Mouse (Mus musculus) midbrain, embryonic 11.5 days (tissue): ENCODE measurements at regions not wholly inside any gene's neighbourhood (a gene's known extent, or its start where the extent isn't known, plus 50 kb on each side); places are given as distances from the start of the nearest gene placed in this dataset.

Experiments
- ATAC-seq: fragments of 200-750 bp; cut with Nextera tagmentation; 2 replicates; pipeline ENCODE4 v1.8.0; 2017; ENCODE audit warnings: moderate TSS enrichment, moderate library complexity; ENCODE audit not compliant: low FRiP score
- DNase-seq: peaks from one replicate; pipeline ENCODE4 v3.0.0; 2015; ENCODE audit warnings: low spot score; ENCODE audit errors: missing footprints
- H3K27ac ChIP-seq: fragments of 300-500 bp; sonication (generic); 2 replicates; pipeline ENCODE4 v1.5.1; 2014; ENCODE audit warnings: low read depth, low read length
- H3K27me3 ChIP-seq: fragments of 300-500 bp; sonication (generic); 2 replicates; pipeline ENCODE4 v1.6.1; 2014; ENCODE audit warnings: mild to moderate bottlenecking, low read length, moderate library complexity, mixed read lengths; ENCODE audit not compliant: control insufficient read depth, insufficient read depth
- H3K36me3 ChIP-seq: fragments of 300-500 bp; sonication (generic); 2 replicates; pipeline ENCODE4 v1.6.1; 2014; ENCODE audit warnings: mild to moderate bottlenecking, low read length, moderate library complexity, mixed read lengths; ENCODE audit not compliant: control insufficient read depth, insufficient read depth
- H3K4me1 ChIP-seq: fragments of 300-500 bp; sonication (generic); 2 replicates; pipeline ENCODE4 v1.6.1; 2014; ENCODE audit warnings: low read length; ENCODE audit not compliant: control insufficient read depth, insufficient read depth
- H3K4me2 ChIP-seq: fragments of 300-500 bp; sonication (generic); 2 replicates; pipeline ENCODE4 v1.6.1; 2014; ENCODE audit warnings: mild to moderate bottlenecking, moderate library complexity
- H3K4me3 ChIP-seq: fragments of 300-500 bp; sonication (generic); 2 replicates; pipeline ENCODE4 v1.5.1; 2014; ENCODE audit warnings: low read depth, low read length
- H3K9ac ChIP-seq: fragments of 300-500 bp; sonication (generic); 2 replicates; pipeline ENCODE4 v1.6.1; 2014; ENCODE audit warnings: low read length
- H3K9me3 ChIP-seq: fragments of 300-500 bp; sonication (generic); 2 replicates; pipeline ENCODE4 v1.6.1; 2016; ENCODE audit warnings: low read length; ENCODE audit not compliant: control insufficient read depth
- WGBS: fragments of 180-500 bp; shearing (Covaris S2); extraction: QIAGEN DNeasy Blood & Tissue Kit; methylation state at CpG from one replicate; pipeline ENCODE4 v1.1.7; 2014; 5-methylcytosine and 5-hydroxymethylcytosine counted together

GRCm38 (mm10) chr13:15283065-15283464 lies 180.0 kb upstream of the Gli3 start:
- ATAC-seq, result peak; percentile 4; the same call in 1 of the 2 replicates

GRCm38 (mm10) chr13:15298457-15298856 lies 164.6 kb upstream of the Gli3 start:
- Histone ChIP-seq H3K27me3 (no peaks in the 10 kb centered on the region), H3K9me3 (no peaks in the 10 kb centered on the region), H3K27ac (no peak overlapping the region), H3K4me3 (no peak overlapping the region), H3K4me1 (no peaks in the 10 kb centered on the region), H3K4me2 (no peak overlapping the region), H3K9ac (no peak overlapping the region), H3K36me3 (no peaks in the 10 kb centered on the region)
- ATAC-seq (no peak), DNase-seq (no peak)
- 94% methylated on average over 2 of the region's 2 CpGs for WGBS

More at GRCm38 (mm10) chr13:15283065-15283464, 180.0 kb upstream of the Gli3 start:
- Histone ChIP-seq H3K4me3 (no peak overlapping the region), H3K4me1 (no peaks in the 10 kb centered on the region), H3K9ac (no peak overlapping the region), H3K27me3 (no peaks in the 10 kb centered on the region), H3K36me3 (no peaks in the 10 kb centered on the region), H3K4me2 (no peak overlapping the region), H3K9me3 (no peaks in the 10 kb centered on the region; the same call in 1 of the 2 replicates), H3K27ac (no peak overlapping the region)
- 30% methylated on average over 2 of the region's 2 CpGs for WGBS
- no peak for DNase-seq

- H3K4me3 ChIP-seq, result no peak overlapping the region
- H3K27me3 ChIP-seq, result no peaks in the 10 kb centered on the region
- H3K4me2 ChIP-seq, result no peak overlapping the region
- ATAC-seq, result no peak
- no peak overlapping the region for H3K27ac ChIP-seq
- 69% methylated on average over 4 of the region's 4 CpGs for WGBS
- peaks cover 3% of the 10 kb centered on the region; the same call in 1 of the 2 replicates for H3K9me3 ChIP-seq
- no peak overlapping the region for H3K9ac ChIP-seq
- H3K4me1 ChIP-seq, result no peaks in the 10 kb centered on the region
- DNase-seq, result no peak
- no peaks in the 10 kb centered on the region for H3K36me3 ChIP-seq
These were observed 137.6 kb upstream of the Gli3 start for GRCm38 (mm10) chr13:15325413-15325812.

GRCm38 (mm10) chr13:15326146-15326545 lies 136.9 kb upstream of the Gli3 start:
- H3K4me2 ChIP-seq, result no peak overlapping the region
- no peaks in the 10 kb centered on the region for H3K27me3 ChIP-seq
- H3K9me3 ChIP-seq, result peaks cover 3% of the 10 kb centered on the region; the same call in 1 of the 2 replicates
- no peak overlapping the region for H3K27ac ChIP-seq
- H3K4me1 ChIP-seq, result no peaks in the 10 kb centered on the region
- DNase-seq, result no peak
- WGBS, result 87% methylated on average over 3 of the region's 3 CpGs
- H3K9ac ChIP-seq, result no peak overlapping the region
- no peak for ATAC-seq
- no peak overlapping the region for H3K4me3 ChIP-seq
- H3K36me3 ChIP-seq, result no peaks in the 10 kb centered on the region

GRCm38 (mm10) chr13:15329561-15329960 lies 133.5 kb upstream of the Gli3 start:
- no peak overlapping the region for H3K9ac ChIP-seq
- 94% methylated on average over 3 of the region's 3 CpGs for WGBS
- H3K4me2 ChIP-seq, result no peak overlapping the region
- no peaks in the 10 kb centered on the region for H3K27me3 ChIP-seq
- ATAC-seq (no peak), DNase-seq (no peak)
- H3K4me3 ChIP-seq, result no peak overlapping the region
- no peak overlapping the region for H3K27ac ChIP-seq
- H3K36me3 ChIP-seq, result no peaks in the 10 kb centered on the region
- H3K9me3 ChIP-seq, result peaks cover 3% of the 10 kb centered on the region; the same call in 1 of the 2 replicates
- no peaks in the 10 kb centered on the region for H3K4me1 ChIP-seq

GRCm38 (mm10) chr13:15343474-15343873 lies 119.6 kb upstream of the Gli3 start:
- Histone ChIP-seq H3K27me3 (no peaks in the 10 kb centered on the region), H3K27ac (no peak overlapping the region), H3K4me3 (no peak overlapping the region), H3K4me2 (no peak overlapping the region), H3K9me3 (no peaks in the 10 kb centered on the region), H3K9ac (no peak overlapping the region), H3K36me3 (no peaks in the 10 kb centered on the region), H3K4me1 (no peaks in the 10 kb centered on the region)
- ATAC-seq (no peak), DNase-seq (no peak)
- WGBS, result 79% methylated on average over 3 of the region's 3 CpGs

- DNase-seq (peak; percentile 83), ATAC-seq (no peak)
- Histone ChIP-seq H3K27ac (no peak overlapping the region), H3K27me3 (no peaks in the 10 kb centered on the region), H3K9me3 (no peaks in the 10 kb centered on the region), H3K36me3 (no peaks in the 10 kb centered on the region), H3K4me1 (no peaks in the 10 kb centered on the region), H3K4me3 (no peak overlapping the region), H3K9ac (no peak overlapping the region), H3K4me2 (no peak overlapping the region)
- 22% methylated on average over 2 of the region's 2 CpGs for WGBS
These were observed 116.2 kb upstream of the Gli3 start for GRCm38 (mm10) chr13:15346866-15347265.

GRCm38 (mm10) chr13:15366437-15366836 lies 96.6 kb upstream of the Gli3 start:
- WGBS, result 97% methylated on average over 2 of the region's 2 CpGs
- H3K4me2 ChIP-seq, result no peak overlapping the region
- H3K4me3 ChIP-seq, result no peak overlapping the region
- no peak overlapping the region for H3K9ac ChIP-seq
- no peaks in the 10 kb centered on the region for H3K4me1 ChIP-seq
- DNase-seq, result no peak
- H3K36me3 ChIP-seq, result no peaks in the 10 kb centered on the region
- no peak overlapping the region for H3K27ac ChIP-seq
- H3K9me3 ChIP-seq, result no peaks in the 10 kb centered on the region
- no peak for ATAC-seq
- no peaks in the 10 kb centered on the region for H3K27me3 ChIP-seq

- no peak for DNase-seq
- WGBS, result 86% methylated on average over 8 of the region's 8 CpGs
- H3K4me1 ChIP-seq, result no peaks in the 10 kb centered on the region
- no peak overlapping the region for H3K9ac ChIP-seq
- H3K4me2 ChIP-seq, result no peak overlapping the region
- no peaks in the 10 kb centered on the region for H3K27me3 ChIP-seq
- H3K4me3 ChIP-seq, result no peak overlapping the region
- ATAC-seq, result no peak
- H3K27ac ChIP-seq, result no peak overlapping the region
- H3K36me3 ChIP-seq, result no peaks in the 10 kb centered on the region
- H3K9me3 ChIP-seq, result no peaks in the 10 kb centered on the region
These were observed 83.0 kb upstream of the Gli3 start for GRCm38 (mm10) chr13:15380081-15380480.
